Mouse (Mus musculus) E14TG2a.4 (cell line): ENCODE measurements around the gene Ank2.

ENCODE experiments used
- CTCF ChIP-seq: conservative IDR thresholded peaks from 2 replicates; pipeline ENCODE4 v1.5.1; 2014; ENCODE audit warnings: low read length
- NANOG ChIP-seq: IDR thresholded peaks from 2 replicates; pipeline ENCODE4 v1.6.1; 2014; ENCODE audit warnings: borderline replicate concordance, low read length, mixed read lengths

- TF ChIP-seq CTCF: no peak
- TF ChIP-seq NANOG: no peak
Observed at GRCm38 (mm10) chr3:127041288-127041687, 457.9 kb downstream of the Ank2 start.
